Mouse (Mus musculus): ENCODE data around the gene Car7.
A peak's percentile ranks its signal among the peaks of the same experiment; 100 is the strongest.

The Car7 gene

DNA sequence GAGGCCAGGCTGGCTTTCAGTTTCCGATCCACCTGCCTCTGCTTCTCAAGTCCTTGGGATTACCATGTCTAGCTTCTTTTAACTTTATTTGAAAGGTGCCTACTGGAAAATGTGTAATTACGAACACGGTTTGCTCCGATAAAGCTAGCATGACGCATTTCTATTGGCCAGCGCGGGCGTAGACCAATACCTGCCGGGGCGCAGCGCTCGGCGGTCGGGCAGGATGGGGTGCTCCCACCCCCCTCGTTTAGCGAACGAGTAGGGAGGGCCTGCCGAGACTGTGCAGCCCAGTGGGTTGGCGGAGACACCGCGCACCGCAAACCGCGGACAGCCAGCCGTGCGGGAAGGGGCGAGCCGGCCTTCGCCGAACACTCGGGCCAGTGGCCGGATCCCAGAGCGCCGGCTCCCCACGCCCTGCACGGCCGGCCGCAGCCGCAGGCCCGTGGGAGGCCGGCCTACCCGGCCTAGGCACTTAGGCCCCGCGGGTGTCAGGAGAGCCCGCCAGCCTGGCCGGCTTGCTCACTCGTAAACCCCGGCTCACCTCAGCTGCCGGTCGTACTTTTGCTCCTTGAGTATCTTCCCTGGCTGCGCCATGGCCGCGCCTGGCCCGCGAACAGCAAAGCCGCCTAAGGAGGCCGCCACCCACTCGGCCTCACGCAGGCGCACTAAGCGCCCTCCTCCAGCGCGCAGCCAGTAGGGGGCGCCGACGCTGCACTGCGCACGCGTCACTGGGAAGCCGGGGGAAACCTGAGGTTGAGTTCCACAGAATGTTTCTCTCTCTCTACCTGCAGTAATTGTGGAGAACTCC is at the start of gene Car7, which contains the start of gene Nae1:
Gene Car7 (plus strand): TSS at position 719 of the 808 bp plus-strand sequence.
Gene Nae1 (minus strand): TSS at position 667 of the 808 bp plus-strand sequence.
- peak; percentile 96 for DNase-seq (ENCODE audit: low read depth, low spot score)

DNA sequence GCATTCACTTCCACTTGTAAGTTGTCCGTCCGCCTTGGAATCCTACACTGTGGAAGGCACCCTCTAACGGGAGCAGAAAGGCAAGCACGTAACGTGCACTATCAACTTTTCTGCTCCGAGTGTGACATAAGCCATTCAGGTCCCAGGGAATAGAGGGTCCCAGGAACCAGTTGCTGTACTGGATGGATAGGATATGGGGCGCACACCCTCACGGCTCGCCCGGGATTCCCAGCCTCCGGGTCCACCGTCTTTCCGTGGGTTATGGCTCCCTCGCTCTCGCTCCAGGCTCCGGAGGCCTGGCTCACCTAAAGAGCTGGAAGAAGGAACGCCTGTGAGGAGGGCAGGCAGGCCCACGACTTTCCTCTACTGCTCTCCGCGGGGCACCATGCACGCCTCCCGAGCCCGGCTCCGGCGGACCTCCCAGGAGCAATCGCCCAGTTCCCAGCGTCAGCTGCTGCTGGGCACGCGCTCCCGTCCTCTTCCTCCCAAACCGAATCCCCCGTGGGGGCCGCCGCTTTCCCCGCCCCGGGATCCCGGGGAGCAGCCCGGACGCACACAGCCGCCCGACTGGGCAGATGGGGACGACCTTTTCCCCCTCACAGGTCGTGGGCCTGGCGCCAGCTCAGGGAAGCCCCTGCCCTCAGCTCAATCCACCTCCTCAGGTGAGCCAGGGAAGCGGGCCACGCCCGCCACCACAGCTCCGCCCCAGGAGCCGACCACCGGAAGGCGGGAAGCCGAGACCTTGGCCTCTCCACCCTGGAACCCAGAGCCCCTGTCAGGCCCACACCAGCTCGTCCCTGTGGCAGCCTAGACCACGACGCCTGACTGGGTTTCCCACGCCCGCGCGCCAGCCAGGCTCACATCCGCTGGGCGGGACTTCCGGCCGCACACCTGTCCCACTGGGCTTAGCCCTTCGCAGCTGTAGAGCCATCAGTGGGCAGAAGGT is 25.2 kb upstream of the Car7 start, which contains the start of gene Terb1:
Gene Terb1 (minus strand): TSS at position 850 of the 946 bp plus-strand sequence.
- no peak for DNase-seq (ENCODE audit: low read depth, low spot score)

DNA sequence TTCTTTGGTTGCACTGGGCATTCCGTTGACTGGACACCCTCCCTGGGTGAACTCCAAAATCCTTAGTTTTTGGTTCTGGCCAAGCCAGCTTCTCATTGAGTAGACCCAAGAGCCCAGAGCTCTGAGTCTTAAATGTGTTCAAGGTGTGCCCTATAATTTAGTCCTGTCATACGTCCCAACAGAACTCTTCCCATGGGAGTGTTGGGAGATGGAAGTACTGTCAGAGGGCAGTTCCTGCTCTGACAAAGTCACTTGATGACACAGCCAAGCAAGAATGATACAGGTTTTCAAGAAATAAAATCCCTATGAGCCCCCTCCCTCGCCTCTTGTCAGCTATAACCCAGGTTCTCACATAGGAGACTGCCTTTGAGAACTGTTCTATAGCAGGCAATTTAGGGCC is 24.4 kb upstream of the Car7 start:
- DNase-seq (ENCODE audit: low read depth, low spot score) = no peak

DNA sequence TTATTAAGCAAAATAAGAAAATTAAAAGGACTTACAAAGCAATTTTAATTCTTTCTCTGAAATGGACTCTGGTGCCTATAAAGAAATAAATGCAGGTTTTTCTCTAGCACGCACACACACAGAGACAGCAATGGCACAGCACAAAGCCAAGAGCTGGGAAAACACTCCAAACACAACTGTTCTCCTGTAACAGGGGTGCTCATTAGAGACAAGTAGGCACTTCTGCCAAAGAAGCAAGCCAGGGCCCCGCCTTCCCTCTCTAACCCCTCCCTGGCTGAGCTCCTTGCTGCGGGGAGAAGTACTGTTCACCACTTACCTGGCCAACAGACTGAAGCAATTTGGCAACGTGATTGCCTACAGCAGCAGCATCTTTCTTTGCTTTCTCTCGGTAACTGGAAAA is 16.6 kb upstream of the Car7 start:
- no peak for DNase-seq (ENCODE audit: low read depth, low spot score)

DNA sequence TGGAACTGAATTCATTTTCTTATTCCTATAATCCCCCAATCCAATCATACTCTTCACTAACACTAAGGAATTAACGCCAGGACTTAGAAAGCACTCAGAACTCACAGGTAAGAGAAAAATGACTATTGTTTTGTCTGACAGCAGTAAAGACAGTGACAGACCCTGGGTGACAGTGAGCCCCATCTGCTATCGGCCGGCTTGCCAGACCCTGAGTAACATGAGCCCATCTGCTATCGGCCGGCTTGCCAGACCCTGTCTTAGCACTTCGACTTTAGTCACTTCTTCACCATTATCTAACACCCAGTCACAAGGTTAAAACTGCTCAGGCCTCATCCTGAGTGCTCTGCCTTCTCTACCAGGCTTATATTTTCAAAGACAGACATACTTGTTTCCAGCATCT is 4.8 kb upstream of the Car7 start:
- DNase-seq (ENCODE audit: low read depth, low spot score) = no peak

DNA sequence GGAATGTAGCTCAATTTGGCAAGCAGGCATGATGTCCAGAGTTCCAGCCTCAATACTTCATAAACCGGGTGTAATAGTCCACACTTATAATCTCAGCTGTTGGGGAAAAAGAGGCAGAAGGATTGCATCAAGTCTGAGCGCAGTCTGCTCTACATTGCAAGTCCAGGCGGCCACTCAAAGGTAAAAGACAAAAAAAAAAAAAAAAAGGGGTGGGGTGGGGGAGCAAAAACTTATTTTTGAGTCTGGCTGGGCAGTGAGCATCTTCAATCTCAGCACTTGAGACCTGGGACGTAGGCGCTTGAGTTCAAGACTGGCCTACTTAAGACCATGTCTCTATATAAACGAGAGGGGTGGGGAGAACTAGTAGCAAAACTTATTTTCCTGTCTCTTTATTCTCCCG is 938 bp upstream of the Car7 start:
- no peak for DNase-seq (ENCODE audit: low read depth, low spot score)

DNA sequence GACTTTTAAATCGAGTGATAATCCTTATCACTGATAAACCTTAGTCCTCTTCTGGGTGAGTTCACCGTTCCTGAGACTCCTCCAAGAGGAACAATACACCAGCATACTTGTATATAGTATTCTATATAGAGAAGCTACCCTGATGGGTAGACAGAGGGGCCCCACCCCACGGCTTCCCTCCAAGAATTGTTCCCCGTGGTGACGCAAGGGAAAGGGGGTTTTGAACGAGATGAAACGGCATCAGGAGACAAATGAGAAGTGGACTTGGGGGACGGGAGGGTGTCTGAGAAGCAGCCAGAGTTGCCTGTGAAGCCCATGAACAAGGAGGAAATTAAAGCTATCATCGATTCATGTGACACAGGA is 271 bp downstream of the Car7 start:
- DNase-seq (ENCODE audit: low read depth, low spot score) = no peak

DNA sequence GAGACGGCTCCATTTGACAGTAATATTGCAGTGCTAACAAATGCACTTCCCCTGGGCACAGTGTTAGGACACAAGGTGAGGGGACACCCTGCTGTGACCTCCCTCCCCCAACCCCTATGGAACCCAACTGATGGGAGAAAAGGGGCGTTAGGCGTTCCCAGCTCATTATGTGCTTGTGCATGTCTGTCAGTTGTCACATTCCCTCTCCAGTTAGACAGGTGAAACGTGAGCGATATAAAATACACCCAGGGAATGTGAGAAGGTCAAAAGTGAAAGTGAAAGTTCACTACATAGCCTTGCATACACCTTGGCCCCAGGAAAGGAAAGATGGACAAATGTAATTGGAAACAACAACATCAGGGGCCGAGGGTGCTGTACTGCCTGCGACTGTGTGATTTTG is 889 bp downstream of the Car7 start:
- peak; percentile 42 for DNase-seq (ENCODE audit: low read depth, low spot score)

DNA sequence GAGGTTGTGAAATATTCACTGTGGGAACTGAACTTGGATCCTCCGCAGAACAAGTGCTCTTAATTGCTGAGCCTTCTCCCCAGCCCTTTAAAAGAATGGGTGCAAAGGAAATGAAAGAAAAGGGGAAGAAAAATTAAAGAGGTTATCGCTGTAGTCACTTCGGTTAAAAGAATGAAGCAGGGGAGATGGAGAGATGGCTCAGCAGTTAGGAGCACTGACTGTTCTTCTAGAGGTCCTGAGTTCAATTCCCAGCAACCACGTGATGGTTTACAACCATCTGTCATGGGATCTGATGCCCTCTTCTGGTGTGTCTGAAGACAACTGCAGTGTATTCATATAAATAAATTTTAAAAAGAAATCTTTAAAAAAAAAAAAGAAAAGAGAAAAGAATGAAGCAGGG is 1.5 kb downstream of the Car7 start:
- DNase-seq (ENCODE audit: low read depth, low spot score) = no peak

DNA sequence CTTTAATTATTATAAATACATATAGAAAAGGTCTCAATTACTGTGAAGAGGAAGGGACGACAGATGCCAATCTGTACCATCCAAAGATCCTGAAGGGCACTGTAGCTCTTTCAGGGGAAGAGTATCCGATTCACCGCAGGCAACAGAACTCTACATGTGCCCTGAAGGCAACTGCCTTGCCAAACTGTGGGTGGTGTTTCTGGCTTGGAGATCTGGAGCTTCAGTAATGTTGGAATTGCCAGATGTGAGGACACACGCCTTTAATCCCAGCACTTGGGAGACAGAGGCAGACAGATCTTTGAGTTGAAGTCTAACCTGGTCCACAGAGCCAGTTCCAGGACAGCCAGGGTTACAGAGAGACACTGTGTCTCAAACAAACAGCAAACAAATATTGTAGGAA is 4.4 kb downstream of the Car7 start:
- no peak for DNase-seq (ENCODE audit: low read depth, low spot score)

DNA sequence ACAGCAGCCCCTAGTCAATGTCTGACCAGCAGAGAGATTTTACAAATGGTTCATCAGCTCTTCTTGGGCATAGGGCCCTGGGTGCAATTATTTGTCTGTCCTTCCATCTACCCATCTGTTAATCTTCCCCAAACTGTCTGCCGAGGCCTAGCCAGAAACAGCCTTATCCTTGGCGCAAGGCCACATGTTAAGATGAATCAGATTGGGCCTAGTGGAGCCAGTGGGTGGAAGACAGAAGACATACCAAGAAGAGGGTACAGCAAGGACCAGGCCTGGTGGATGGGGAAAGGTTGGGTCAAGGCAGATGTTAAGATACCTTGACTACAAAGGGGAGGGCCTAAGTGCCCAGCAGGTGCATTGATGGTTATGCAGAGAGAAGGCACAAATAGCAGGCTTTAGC is 5.1 kb downstream of the Car7 start:
- DNase-seq (ENCODE audit: low read depth, low spot score) = no peak

DNA sequence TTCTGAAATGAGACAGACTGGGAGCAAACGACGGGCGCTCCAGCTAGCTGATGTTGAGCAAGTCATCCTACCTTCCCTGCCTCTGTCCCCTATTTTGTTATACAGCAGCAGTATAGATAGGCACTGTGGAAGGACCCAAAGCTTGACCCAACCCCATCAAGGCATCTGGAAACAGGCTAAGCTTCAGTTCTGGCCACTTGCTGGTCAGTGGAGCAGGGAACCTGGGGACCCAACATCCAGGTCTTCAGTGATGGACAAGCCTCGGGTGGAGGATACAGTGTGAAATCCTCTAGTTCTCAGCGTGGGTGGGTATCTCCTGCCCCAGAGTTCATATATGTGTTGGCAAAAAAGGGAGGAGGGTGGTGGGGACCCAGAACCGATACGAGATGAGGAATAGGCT is 5.7 kb downstream of the Car7 start:
- DNase-seq (ENCODE audit: low read depth, low spot score) = no peak

DNA sequence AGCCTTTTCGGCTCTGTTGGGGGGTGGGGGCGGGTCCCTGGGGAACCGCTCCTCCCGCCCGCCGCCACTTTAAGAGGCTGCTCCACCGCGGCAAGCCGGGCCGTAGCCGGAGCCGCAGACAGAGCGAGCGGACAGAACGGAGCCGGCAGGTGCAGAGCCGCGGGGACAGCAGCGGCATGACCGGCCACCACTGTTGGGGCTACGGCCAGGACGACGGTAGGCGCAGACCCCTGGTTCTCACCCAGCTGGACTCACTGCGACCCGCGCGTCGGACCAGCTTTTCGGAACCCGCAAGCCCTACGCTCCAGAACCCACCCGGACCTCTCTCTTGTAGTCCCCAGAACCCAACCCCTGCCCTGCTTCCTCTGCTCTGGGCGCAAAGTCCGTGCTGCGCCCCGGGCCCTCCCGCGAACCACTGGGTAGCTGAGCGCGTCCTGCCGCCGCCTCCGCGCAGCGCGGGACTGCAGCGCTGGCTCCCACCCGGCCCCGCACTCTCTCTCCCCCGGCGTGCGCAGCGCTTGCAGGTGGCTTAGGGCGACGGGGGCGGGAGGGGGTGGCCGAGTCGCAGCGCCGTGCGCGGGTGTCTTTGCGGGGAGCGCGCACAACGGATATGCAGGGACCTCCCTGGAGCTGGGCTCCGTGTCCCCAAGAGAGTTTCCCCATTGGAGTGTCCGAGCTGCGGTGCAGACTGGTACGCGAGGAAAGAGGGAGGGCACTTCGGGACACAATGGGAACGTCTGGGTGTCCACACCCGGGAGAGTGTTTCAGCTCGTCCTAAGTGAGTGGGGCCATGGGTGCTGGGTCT is 6.4 kb downstream of the Car7 start:
- DNase-seq (ENCODE audit: low read depth, low spot score) = no peak

DNA sequence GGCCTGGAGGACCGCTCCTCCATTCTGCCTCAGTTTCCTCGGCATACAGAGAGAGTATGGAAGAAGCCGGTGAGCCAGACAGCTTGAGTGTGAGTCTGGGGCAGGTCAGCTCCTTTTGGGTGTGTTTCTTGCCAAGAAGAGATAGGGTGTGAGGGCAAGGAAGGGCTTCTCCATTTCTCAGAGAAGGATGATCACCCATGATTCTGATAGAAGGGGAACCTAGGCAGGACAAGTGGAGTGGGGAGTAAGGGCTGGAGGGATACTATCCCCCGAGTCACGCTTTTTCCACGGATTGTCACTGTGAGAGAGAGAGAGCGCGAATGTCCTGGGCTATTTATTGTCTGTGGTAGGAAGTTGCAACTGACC is 7.0 kb downstream of the Car7 start:
- DNase-seq (ENCODE audit: low read depth, low spot score) = no peak

DNA sequence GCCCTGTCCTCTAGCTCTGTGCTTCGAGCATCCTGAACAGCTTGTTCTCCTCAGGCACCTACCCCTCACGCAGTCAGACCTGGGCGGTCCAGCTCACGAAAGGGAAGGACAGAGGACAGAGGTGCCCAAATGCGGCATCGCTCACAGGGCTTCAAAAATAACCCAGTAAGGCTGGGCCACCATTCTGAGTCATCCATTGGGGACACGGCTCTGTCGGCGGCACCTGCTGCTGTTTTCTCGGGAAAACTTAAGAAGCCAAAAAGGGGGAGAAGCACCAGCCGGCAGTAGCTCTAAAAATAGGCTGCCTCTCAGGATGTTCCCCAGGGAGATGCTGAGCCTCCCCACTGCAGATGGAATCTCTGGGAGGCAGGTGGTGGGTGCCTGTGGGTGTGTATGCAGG is 7.7 kb downstream of the Car7 start:
- no peak for DNase-seq (ENCODE audit: low read depth, low spot score)

DNA sequence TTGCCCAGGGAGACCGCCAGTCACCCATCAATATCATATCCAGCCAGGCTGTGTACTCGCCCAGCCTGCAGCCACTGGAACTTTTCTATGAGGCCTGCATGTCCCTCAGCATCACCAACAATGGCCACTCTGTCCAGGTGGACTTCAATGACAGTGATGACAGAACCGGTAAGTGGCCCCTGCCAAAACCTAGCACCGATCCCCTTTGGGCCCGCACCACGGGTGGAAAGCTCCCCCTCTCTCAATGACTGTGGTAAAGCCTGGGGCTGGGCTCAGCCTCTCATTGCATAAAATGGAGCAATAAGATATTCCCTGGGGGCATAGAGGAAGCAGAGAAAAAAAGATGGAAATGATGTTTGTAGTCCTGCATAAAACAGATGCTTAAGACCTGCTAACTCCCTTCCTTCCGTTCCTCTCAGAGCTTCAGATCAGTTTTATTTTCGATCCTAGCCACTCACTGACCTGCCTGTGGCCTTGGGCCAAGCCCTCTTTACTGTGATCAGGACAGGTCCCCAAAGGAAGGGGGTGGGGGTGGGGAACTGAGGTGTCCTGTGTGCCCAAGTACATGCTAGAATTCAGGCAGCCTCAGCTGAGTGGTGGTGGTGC is 9.1 kb downstream of the Car7 start:
- no peak for DNase-seq (ENCODE audit: low read depth, low spot score)

DNA sequence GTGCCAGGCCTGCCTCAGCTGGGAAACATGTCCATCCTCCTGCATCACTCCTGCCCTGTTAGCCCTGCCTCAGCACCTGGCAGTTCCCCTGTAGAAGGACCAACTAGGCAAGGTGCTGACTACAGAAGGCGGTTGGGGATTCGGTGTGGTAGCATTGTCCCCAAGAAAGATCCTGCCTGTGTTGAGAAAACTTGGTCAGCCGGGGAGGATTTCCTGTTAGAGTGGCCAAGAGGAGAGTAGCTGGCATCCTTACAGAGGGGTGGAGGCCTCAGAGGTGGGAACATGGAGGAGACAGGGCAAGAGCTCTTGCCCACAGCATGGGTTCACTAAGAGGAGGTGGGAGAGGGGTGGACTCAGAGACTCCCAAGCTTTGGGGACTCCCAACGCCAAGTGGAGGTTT is 20.7 kb downstream of the Car7 start:
- DNase-seq (ENCODE audit: low read depth, low spot score) = no peak

DNA sequence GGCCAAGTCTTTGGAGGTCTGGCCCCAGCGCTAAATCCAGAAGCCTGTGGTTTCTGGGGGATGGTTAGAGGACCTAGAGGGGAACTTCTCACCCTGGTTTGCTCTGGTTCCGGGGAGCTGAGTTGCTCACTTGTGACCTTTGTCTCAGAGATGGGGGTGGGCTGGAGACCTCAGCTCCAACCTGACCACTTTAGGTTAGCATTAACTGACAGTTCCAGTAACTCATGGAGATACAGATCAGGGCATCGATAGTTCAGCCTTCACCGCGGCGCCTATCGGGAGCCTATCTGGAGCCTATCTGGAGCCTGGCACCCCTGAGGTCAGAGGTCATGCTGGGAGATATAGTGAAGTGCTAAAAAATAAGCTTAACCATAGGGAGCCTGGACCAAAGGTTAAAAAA is 22.7 kb downstream of the Car7 start:
- DNase-seq (ENCODE audit: low read depth, low spot score) = no peak

DNA sequence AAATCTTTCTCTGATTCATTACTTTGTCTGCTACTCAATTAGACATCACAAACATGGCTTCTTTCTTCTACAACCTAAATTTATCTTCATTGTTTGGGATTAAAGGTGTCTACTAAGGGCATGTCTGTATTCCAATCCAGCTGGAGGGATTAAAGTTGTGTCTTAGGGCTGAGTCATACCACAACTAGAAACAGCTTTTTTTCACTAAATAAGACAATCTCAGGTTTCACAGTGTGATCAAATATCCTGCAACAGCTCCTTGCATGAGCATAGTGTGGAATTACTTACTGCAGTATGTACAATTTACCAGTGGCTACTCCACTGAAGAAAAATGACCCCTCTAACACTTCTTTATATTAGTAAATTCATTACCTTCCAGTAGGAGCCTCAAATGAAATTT is 26.2 kb downstream of the Car7 start:
- DNase-seq (ENCODE audit: low read depth, low spot score) = no peak

DNA sequence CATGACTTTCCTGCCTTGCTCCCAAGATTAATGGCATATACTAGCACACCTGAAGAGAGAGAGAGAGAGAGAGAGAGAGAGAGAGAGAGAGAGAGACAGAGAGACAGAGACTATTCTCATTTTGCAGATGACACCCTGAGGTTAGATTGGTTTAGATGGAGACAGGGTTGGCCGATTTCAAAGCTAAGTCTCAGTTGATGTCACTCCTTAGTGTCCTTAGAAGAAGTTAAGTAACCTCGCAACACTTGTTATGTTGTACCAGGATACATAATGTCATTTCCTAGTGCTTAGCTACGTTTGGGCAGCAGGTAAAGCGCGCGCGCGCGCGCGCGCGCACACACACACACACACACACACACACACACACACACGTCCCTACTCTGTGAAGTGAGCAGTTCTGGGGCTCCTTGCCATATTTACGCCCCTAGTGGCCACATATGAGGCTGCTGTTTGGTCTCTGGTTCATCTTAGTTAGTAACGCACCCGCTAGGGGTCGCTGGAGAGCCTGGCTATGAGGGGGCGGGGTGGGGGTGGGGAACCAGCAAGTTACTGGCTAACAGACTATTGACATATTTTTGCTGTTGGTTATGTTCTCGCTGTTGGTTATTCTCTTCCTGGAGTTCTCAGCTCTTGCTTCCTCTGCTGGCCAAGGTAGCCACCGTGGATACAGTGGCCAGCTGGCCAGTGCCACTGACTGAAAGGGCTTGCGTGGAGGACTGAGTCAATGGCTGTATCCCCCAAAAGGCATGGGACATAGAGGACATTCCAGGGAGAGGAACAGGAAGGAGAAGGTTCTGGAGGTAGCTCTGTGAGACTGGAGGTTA is 30.4 kb downstream of the Car7 start:
- DNase-seq (ENCODE audit: low read depth, low spot score) = peak; percentile 94

DNA sequence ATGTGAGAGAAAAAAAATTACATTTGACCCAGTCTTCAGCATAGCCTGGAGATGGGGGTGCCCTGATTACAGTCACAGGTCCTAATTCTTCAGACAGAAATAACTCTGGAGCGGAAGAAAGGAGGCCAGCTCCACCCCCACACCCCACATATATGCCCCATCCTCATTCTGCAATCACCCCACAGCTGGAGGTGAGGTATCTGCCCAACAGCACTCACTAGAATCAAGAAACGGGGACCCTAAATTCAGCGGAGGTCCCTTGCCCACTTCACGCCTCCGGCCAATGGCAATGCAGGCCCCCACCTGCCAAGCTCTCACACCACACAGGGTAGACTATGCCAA is 30.9 kb downstream of the Car7 start:
- DNase-seq (ENCODE audit: low read depth, low spot score) = no peak

All from A20 (cell line).